Mouse (Mus musculus): ENCODE data around the gene 1700020A23Rik. TPM values are rescaled to one million over a fixed set of nuclear protein-coding genes. Genes with fewer than 3 reads are reported as not detected.
A peak's percentile ranks its signal among the peaks of the same experiment; 100 is the strongest.

The 1700020A23Rik gene
- polyA plus RNA-seq, 1 experiment from 2014 or later: not detected

- DNase-seq (ENCODE audit: low spot score): no peak
Measured at GRCm38 (mm10) chr2:130439840-130440480, 34.9 kb downstream of the 1700020A23Rik start.

DNA sequence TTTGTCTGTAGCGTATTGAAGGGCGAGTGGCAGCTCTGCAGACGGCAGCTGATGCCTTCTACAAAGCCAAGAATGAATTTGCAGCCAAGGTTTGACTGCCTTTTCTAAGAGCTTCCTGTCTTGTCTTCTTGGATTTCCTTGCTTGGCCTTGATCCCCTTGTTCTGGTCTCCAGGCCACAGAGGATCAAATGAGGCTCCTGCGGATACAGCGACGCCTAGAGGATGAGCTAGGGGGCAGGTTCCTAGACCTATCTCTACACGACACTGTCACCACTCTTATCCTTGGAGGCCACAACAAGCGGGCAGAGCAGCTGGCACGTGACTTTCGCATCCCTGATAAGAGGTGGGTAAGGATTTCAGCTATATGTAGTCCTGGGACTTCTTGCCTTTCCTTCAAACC lies 37.1 kb downstream of the 1700020A23Rik start:
- Histone ChIP-seq H3K27ac (replicated peaks) (no peak overlapping the region), H3K4me1 (no peaks in the 10 kb centered on the region), H3K27me3 (ENCODE audit: low read depth, poor library complexity, severe bottlenecking) (peaks cover 3% of the 10 kb centered on the region; the same call in 1 of the 2 replicates), H3K36me3 (peaks cover 82% of the 10 kb centered on the region), H3K9me3 (replicated peaks) (no peaks in the 10 kb centered on the region), H3K4me3 (no peak overlapping the region)
- WGBS: 84% methylated on average over 10 of the region's 10 CpGs
- DNase-seq (ENCODE audit: low spot score): no peak

More at GRCm38 (mm10) chr2:130439840-130440480, 34.9 kb downstream of the 1700020A23Rik start:
- Histone ChIP-seq H3K27ac (replicated peaks) (no peak overlapping the region), H3K9me3 (replicated peaks) (no peaks in the 10 kb centered on the region), H3K36me3 (peaks cover 82% of the 10 kb centered on the region), H3K4me1 (no peaks in the 10 kb centered on the region), H3K27me3 (ENCODE audit: low read depth, poor library complexity, severe bottlenecking) (no peaks in the 10 kb centered on the region), H3K4me3 (no peak overlapping the region)
- WGBS: 92% methylated on average over 4 of the region's 4 CpGs

GRCm38 (mm10) chr2:130448449-130448848 lies 43.4 kb downstream of the 1700020A23Rik start:
- H3K27me3 ChIP-seq (ENCODE audit: low read depth, poor library complexity, severe bottlenecking): peaks cover 27% of the 10 kb centered on the region
- no peak for DNase-seq (ENCODE audit: low spot score)
- peaks cover 36% of the 10 kb centered on the region for H3K4me1 ChIP-seq
- H3K4me3 ChIP-seq: no peak overlapping the region
- no peak overlapping the region for H3K27ac ChIP-seq (replicated peaks)
- H3K36me3 ChIP-seq: peaks cover 19% of the 10 kb centered on the region
- H3K9me3 ChIP-seq (replicated peaks): no peaks in the 10 kb centered on the region

DNA sequence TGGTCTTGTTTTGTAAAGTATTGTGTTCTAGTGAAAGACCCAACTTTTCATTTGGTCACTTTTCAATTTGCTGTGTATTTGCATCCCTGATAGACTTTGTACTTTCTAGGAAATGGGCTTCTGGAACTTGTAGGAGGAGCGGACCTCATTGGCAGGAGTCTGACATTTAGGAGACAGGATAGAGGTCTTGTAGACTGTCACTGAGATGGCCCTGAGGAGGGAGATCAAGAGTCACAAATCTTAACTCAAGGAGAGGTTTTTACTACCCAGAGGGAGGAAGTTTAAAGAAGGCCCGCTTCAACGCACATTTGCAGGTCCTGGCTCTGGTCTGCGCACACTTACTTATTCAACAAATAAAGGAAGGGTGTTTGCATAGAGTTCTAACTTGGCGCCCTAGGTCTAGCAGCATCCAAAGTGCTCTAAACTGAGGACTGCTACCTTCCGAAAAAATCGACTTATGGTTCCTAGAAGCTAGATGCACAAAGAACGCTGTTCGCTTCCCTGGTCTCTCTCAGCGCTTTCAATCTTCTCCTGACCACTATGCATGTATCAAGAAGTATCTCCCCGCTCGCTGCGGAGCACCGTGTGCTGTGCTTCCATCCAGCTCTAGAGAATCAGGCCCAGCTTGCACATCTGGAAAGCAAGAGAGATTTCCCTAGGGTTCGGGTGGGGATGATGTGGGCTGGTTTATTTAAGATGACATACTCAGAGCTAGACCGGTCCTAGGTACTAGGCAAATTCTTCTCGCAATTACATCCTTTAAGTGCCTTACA lies 44.1 kb downstream of the 1700020A23Rik start:
- WGBS: 9% methylated on average over 17 of the region's 17 CpGs
- Histone ChIP-seq H3K27me3 (ENCODE audit: low read depth, poor library complexity, severe bottlenecking) (peaks cover 27% of the 10 kb centered on the region), H3K9me3 (replicated peaks) (no peaks in the 10 kb centered on the region), H3K4me3 (peak overlapping the region; percentile 96), H3K36me3 (peaks cover 11% of the 10 kb centered on the region), H3K4me1 (peaks cover 36% of the 10 kb centered on the region), H3K27ac (replicated peaks) (peak overlapping the region; percentile 93; the same call in 1 of the 2 replicates)
- peak; percentile 16 for DNase-seq (ENCODE audit: low spot score)

GRCm38 (mm10) chr2:130449794-130450433 lies 44.9 kb downstream of the 1700020A23Rik start, which contains the start of gene Ptpra:
TSS of gene Ptpra (plus strand) at chr2:130450278.
- peak within 1 kb of the TSS; percentile 96 for H3K4me3 ChIP-seq
- H3K9me3 ChIP-seq (replicated peaks): no peaks in the 10 kb centered on the region
- peaks cover 36% of the 10 kb centered on the region for H3K4me1 ChIP-seq
- peak; percentile 91 for DNase-seq (ENCODE audit: low spot score)
- H3K36me3 ChIP-seq: peaks cover 6% of the 10 kb centered on the region
- H3K27me3 ChIP-seq (ENCODE audit: low read depth, poor library complexity, severe bottlenecking): peaks cover 27% of the 10 kb centered on the region
- WGBS: 0% methylated on average over 50 of the region's 50 CpGs
- H3K27ac ChIP-seq (replicated peaks): peak within 1 kb of the TSS; percentile 93

DNA sequence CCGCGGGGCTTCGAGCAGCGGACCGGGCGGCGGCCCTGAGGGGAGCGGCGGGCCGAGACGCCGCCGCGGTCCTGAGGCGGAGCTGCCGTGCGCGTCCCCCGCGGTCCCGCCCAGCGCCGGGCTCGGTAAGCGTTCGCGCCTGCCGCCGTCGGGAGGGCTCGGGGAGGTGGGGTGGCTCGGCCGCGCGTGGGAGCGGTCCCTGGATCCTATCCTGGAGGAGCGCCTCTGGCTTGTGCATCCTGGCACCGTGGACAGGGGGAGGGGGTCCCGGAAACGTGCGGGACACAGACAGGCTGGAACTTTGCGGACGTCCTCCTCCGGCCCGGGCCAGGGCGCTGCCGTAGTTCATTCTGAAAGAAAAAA lies 45.4 kb downstream of the 1700020A23Rik start:
- H3K9me3 ChIP-seq (replicated peaks): no peaks in the 10 kb centered on the region
- under 1% methylated on average over 47 of the region's 47 CpGs for WGBS
- peaks cover 27% of the 10 kb centered on the region for H3K27me3 ChIP-seq (ENCODE audit: low read depth, poor library complexity, severe bottlenecking)
- peak overlapping the region; percentile 93 for H3K27ac ChIP-seq (replicated peaks)
- H3K36me3 ChIP-seq: 0 out of 2 replicates have a peak, but pooled peaks cover 3% of the 10 kb centered on the region
- H3K4me3 ChIP-seq: peak overlapping the region; percentile 96
- H3K4me1 ChIP-seq: peaks cover 36% of the 10 kb centered on the region
- DNase-seq (ENCODE audit: low spot score): no peak

DNA sequence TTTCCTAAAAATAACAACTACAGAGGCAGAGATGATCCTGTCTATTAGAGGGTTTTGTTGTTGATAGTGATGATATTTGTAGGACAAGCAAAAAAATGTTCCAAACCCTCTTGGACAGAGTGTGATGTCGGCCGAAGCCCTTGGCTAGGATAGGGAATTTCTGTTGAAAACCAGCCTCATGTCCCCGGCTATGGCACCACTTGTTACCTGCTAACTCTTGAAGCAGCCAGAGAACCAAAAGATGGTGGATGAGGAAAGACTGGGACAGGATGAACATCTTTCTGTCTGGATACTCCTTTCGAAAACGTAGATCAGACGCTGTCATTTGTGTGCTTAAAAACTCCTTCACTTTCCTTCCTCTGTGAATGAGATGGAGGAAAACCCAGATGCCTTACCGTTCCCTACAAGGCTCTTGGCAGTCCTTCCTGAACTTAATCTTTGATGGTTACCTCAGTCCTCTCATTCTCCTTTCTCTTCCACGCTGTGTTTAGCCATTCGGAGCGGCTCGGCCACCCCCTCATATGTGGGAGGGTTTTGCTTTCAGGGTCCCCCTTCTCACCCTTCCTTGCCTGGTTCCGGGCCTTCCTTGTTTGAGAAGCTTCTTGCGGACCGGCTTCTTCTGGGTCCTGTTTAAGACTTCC lies 46.1 kb downstream of the 1700020A23Rik start:
- Histone ChIP-seq H3K4me1 (peaks cover 41% of the 10 kb centered on the region), H3K27ac (replicated peaks) (no peak overlapping the region; the same call in 1 of the 2 replicates), H3K27me3 (ENCODE audit: low read depth, poor library complexity, severe bottlenecking) (peaks cover 27% of the 10 kb centered on the region), H3K4me3 (peak overlapping the region; percentile 96), H3K9me3 (replicated peaks) (no peaks in the 10 kb centered on the region), H3K36me3 (no peaks in the 10 kb centered on the region)
- 74% methylated on average over 14 of the region's 14 CpGs for WGBS
- no peak for DNase-seq (ENCODE audit: low spot score)

- no peak for DNase-seq (ENCODE audit: low spot score)
- no peak overlapping the region for H3K27ac ChIP-seq (replicated peaks)
- WGBS: 75% methylated on average over 3 of the region's 3 CpGs
- H3K27me3 ChIP-seq (ENCODE audit: low read depth, poor library complexity, severe bottlenecking): peaks cover 27% of the 10 kb centered on the region
- H3K36me3 ChIP-seq: no peaks in the 10 kb centered on the region
- peaks cover 41% of the 10 kb centered on the region for H3K4me1 ChIP-seq
- H3K4me3 ChIP-seq: peak overlapping the region; percentile 96
- no peaks in the 10 kb centered on the region for H3K9me3 ChIP-seq (replicated peaks)
Measured at GRCm38 (mm10) chr2:130451727-130452090, 46.6 kb downstream of the 1700020A23Rik start.

GRCm38 (mm10) chr2:130452266-130452665 lies 47.2 kb downstream of the 1700020A23Rik start:
- WGBS: 54% methylated on average over 2 of the region's 2 CpGs
- H3K4me1 ChIP-seq: peaks cover 41% of the 10 kb centered on the region
- H3K36me3 ChIP-seq: no peaks in the 10 kb centered on the region
- no peak overlapping the region for H3K27ac ChIP-seq (replicated peaks)
- H3K9me3 ChIP-seq (replicated peaks): no peaks in the 10 kb centered on the region
- H3K4me3 ChIP-seq: no peak overlapping the region
- DNase-seq (ENCODE audit: low spot score): no peak
- peaks cover 23% of the 10 kb centered on the region for H3K27me3 ChIP-seq (ENCODE audit: low read depth, poor library complexity, severe bottlenecking)

DNA sequence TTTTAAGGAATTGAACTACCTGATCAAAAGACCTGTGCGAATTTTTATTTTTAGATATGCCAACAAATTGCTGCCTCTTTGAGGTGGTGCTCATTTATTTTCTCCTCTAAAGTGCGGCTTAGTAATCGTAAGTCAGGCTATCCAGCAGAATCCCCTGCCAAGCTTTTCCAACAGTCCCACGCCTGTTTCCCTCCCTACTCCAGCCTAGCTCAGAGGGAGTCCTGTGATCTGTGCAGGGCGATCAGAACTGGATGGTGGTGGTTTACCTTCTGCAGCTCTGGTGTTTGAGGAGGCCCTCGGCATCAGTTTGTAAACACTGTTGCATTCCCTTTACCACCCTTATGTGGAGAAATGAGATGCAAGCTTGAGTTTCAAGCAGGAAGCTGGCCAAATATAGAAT lies 48.4 kb downstream of the 1700020A23Rik start:
- Histone ChIP-seq H3K9me3 (replicated peaks) (no peaks in the 10 kb centered on the region), H3K36me3 (no peaks in the 10 kb centered on the region), H3K4me1 (peaks cover 41% of the 10 kb centered on the region), H3K4me3 (no peak overlapping the region), H3K27ac (replicated peaks) (no peak overlapping the region), H3K27me3 (ENCODE audit: low read depth, poor library complexity, severe bottlenecking) (peaks cover 11% of the 10 kb centered on the region)
- DNase-seq (ENCODE audit: low spot score): no peak
- WGBS: 76% methylated on average over 6 of the region's 6 CpGs

DNA sequence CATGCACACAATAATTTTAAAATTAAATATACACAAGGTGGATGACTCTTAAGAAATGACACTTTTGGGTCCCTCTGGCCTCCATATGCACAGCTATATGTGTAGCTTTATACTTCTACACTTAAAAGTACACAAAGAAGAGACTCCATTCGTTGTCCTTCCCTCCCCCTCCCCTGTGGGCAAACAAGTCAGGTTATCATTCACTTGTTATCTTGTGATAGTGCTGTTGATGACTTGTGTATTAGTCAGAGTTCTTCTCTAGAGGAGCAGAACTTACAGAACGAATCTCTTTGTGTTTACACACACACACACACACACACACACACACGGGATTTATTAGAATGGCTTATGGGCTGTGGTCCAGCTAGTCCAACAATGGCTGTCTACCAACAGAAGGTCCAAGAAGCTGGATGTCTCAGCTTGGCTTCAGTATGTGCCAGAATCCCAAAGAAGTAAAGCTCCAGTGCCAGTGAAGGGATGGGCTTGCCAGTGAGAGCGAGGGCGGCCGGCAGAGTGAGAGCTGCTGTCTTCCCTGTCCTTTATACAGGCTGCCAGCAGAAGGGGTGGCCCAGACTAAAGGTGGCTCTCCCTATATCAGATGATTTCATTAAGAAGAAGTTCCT lies 49.8 kb downstream of the 1700020A23Rik start:
- WGBS: 88% methylated on average over 6 of the region's 6 CpGs
- peaks cover 31% of the 10 kb centered on the region for H3K4me1 ChIP-seq
- no peaks in the 10 kb centered on the region for H3K27me3 ChIP-seq (ENCODE audit: low read depth, poor library complexity, severe bottlenecking)
- no peak overlapping the region for H3K27ac ChIP-seq (replicated peaks)
- no peaks in the 10 kb centered on the region for H3K9me3 ChIP-seq (replicated peaks)
- no peaks in the 10 kb centered on the region for H3K36me3 ChIP-seq
- DNase-seq (ENCODE audit: low spot score): no peak
- H3K4me3 ChIP-seq: no peak overlapping the region

Data from midbrain, embryonic 10.5 days (tissue).